Mouse (Mus musculus) frontal cortex, postnatal 36 days (tissue): ENCODE data around the gene Commd7.

Experiments
- DNase-seq, 2 experiments: peaks; one replicate each; pipeline ENCODE4 v3.0.0; 2022; ENCODE audit warnings: low spot score in 2 of 2

Gene Commd7

DNA sequence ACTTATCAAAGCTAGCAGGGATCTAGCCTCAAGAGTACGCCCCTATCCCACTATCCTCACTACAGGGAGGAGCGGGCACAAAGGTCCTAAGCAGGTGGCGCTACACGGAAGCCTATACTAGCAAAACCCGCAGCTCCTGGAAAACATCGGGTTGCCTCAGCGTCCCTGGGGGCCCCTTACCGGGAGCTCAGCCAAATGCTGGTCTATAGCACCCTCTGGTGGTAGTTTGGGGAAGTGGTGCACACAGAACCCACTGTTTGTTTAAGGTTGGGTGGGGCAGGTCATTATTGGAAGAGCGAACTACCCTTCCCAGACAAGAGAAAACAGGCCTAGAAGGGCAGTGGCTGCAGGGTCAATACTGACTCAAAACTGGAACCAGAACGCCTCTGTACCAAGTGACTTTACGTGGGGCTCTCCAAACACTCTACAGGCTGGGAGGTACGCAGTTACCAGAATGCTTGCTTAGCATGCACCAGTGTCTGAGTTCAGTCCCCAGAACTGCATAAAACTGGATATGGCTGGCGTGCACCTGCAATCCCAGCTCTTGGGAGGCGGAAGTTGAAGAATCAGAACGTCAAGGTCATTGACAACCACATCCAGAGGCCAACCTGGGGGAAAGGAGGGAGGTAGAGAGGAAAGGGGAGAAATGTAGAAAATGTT lies 45.9 kb downstream of the Commd7 start:
- peak; percentile 83 to 85 for DNase-seq

DNA sequence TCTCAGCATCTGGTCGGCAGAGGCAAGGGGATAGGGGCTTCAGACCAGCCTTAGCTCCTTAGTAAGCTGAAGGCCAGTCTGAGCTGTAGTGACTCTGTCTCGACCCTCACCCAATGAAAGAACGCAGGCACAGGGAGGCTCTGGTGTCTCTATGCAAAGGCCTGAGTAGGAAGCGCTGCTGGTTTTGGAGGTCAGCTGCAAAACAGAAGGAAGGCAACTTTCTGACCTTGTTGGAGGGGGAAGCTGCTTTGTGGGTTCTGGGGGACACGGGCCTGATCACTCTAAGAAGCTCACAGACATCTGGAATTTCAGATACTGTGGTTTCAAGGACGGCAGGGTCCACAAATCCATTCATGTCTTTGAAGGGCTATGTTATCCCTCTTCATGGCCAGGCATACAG lies 46.6 kb downstream of the Commd7 start:
- DNase-seq = no peak

DNA sequence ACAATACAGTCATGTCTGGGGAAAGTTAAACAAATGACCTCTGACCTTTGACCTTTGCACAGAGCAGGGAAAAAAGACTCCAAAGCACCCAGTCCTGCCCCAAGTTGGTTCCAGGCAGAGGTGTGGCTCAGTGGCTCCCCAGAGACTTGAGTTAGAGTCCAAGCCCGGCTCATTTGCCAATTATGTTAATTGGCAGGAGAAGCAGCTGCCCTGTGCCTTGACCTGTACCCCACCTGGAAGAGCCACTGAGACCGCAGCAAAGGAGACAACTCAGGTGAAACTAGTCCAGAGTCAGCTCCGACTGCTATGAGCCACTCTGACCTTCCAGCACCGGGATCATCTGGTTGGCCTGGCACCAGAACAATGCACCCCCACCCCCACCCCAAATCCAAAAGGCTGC lies 48.2 kb downstream of the Commd7 start:
- DNase-seq = no peak

DNA sequence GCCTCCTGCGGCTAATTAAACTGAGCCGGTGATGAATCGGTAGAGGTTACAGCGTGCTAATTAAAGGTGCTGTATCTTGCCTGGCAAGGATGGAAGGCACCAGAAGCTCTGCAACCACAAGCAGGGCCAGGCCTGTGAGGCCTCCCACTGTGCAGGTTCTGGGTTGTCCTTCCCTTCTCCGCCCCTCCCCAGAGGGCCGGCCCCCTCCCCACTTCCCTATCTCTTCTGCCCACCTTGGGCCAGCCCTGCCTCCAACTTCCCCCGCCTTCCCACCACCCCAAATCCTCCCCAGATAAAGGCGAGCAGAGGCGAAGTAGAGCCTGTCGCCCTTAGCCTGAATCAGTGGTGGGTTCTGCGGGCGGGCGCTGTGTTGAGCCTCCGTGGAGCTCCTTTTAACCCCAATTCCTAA lies 48.9 kb downstream of the Commd7 start:
- DNase-seq = no peak

DNA sequence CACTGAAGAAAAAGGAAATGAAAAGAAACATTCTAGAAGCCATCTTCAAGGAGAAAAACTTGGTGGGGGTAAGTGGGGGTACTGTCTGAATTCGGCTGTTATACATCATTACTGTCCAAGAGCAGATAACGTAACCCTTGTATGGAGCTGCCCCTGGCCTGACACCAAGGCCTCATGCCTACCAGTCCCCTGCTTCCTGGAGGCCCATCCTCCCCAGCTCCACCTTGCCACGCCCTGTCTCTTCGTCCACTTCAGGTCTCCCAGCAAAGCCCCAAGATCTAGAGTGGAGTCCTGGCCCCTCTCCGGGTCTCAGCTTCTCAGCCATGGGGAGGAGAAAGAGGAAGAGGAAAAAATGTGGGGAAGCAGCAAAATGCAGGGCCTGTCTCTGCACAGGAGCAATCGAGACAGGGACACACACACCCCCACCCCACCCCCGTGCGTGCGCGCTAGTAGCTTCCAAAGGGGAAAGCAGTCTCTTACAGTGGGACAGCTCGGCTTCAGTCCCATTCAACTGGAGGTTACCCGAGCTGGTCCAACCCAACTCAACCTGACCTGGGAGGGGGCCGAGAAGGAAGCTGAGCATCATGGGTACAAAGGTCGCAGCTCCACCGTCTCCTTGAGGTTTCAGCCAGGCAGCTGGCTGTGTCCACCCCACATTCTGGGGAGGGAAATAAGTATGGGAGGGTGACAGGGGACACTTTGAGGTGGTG lies 49.5 kb downstream of the Commd7 start:
- no peak for DNase-seq

DNA sequence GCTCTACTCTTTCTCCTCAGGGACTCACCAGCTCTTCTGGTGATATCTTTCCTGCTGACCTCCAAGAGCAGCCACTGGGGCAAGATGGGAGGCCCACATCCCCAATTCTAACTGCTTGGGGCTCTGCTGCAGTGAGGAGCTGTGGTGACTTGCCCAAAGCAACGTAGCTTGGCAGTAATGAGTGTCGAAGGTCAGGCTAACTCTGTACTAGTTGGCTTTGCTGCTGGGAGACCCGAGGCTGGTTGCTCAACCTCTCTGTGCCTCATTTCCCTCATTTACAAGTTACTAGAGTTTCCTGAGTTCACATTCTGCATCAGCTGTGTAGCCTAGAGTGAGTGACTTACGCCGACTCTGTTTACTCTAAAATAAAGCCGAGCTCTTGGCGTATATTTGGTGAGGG lies 51.2 kb downstream of the Commd7 start:
- DNase-seq = no peak

DNA sequence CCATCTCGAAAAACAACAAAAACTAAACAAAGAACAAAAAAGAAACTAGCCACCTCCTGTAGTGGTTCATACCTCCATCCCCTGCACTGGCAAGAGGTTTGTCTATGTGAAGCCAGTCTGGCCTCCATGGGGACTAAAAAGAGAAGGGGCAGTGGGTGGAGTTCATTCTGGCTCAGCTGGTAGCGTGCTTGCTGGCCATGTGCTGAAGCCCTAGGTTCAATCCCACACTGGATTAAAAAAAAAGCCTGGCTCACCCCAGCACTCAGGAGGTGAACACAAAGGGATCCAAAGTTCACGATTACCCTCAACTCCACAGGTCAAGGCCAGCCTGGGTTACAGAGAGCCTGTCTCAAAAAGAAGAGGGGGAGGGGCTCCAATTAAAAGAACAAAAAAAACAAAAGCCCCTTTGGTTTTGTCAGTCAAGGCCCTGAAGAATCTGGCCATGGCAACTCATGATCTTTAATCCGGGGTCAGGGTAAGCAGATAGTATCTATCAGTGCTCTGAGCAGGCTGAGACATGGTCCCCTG lies 52.1 kb downstream of the Commd7 start:
- DNase-seq = no peak

DNA sequence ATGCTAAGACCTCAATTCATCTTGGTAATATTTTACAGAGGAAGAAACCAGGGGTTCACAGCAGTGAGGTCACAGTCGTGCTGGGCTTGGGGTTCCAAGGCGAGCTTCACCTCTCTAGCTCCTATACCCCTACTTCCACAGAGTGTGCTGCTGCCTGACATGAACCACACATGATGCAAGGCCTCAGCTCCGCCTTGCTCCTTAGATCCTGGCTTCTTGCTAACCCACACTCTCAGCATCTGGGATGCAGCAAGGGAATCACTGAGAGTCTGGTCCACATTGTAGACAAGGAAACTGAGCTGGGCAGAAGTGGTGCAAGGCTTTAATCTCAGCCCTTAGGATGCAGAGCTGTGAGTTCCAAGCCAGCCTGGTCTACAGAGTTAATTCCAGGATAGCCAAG lies 52.5 kb downstream of the Commd7 start:
- DNase-seq = no peak

DNA sequence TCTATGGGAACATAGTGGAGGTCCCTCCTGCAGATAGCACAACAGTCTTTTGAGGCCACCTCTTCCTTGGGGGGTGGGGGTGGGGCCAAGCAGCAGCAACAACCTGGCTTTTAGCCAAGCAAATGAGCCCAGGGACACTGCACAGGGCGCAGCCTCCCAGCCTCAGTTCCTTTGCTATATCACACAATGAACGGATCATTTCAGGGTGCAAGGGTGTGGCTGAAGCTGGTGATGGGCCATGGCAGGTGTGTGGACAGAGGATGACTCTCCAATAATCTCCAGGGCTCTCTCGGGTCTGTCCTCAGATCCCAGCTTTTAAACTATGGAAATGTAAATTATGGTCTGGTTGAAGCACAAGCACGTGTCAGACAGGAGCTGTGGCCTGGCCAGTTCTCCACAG lies 55.5 kb downstream of the Commd7 start:
- no peak for DNase-seq

DNA sequence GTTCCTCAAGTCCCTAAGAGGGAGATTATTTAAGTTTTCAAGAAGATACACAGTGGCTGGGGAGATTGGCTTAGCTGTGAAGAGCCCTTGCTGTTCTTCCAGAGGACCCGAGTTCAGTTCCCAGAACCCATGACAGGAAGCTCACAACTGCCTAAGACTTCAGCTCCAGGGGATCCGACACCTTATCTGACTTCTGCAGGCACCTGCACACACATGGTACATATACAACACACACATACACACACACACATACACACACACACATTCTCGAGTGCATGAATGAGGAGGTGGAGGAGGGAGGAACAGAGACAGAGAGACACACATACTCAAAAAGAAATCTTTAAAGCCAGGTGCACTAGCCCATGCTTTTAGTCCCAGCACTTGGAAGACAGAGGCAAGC lies 56.4 kb downstream of the Commd7 start:
- DNase-seq = no peak

DNA sequence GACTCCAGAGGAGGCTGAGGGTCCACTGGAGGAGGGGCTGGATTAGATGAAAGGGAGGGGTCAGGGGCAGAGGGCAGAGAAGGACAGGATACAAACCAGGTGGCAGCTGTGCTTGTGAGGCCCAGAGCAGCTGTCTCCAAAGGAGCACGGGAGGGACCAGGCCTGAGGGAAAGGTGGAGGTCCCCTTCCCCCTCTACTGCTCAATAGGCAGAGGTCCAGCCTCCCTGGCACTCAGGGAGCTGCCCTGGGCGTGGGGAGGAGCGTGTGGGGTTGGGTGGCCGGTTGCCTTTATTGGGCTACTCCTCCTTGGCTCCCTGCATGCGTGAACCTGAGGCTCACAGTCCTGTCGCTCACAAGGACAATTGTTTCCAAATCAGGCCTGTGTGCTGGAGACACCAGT lies 57.0 kb downstream of the Commd7 start:
- no peak for DNase-seq

DNA sequence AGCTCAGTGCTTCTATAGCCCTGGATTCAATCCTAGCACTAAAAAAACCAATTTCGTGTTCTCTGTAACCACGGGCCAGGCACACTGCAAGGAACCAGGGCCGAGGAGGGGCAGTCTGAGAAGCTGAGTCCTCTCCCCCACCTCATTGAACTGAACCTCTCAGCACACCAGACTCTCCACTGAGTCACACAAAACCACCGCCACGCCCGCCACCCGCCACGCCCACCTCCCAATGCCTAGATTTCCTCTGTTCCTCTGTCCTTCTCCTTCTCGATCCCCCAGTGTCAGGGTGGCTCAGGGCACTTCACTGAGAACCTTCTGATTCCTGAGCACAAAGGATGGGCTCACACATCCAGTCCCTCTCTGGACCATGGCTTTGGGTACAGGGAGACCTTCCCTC lies 59.5 kb downstream of the Commd7 start:
- DNase-seq = no peak

DNA sequence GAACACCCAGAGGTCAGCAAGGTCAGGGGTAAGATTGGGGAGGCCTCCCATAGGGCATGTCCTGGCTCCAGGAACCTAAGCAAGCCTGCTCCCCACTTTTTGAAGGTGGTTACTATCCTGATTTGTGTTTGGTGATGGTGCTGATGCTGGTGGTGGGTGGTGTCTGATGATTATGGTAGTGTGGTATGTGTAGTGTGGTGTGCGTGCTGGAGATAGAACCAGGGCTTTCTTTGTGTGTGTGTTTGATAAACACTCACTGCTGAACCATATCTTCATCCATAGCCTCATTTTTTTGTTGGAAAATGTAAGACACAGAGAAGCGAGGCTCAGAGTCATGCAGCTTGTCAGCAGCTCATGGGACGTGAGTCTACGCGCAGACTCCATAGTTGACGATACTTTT lies 64.0 kb downstream of the Commd7 start:
- DNase-seq = no peak

DNA sequence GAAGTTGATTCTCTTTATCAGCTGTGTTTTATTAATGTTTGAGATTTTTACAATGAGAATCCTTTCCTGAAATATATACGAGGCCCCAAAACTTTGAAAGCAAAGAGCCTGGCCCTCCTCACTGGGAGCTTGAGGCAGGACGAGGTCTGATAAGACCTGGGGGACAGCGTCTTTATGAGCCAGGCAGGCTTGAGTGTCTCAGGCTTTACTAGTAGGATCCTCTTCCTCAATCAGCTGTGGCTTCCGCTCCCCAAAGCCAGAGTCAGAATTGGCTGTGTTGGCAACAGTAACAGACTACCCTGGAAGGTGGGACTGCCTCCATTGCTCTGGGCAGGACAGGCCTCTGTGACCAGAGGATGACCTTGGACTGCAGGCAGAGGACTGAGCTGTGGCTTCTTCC lies 64.6 kb downstream of the Commd7 start:
- DNase-seq = no peak
